Mouse (Mus musculus) small intestine, adult 2 months (tissue): ENCODE measurements around the gene Prg4. TPM values are rescaled to one million over a fixed set of nuclear protein-coding genes. Genes with fewer than 3 reads are reported as not detected.

Experiments
- H3K27ac ChIP-seq: fragments of 200-500 bp; 2 replicates; pipeline ENCODE4 v1.5.1; 2012; ENCODE audit warnings: low read depth, low read length, control low read depth, inconsistent platforms; ENCODE audit not compliant: insufficient read depth
- H3K27me3 ChIP-seq: fragments of 200-500 bp; 2 replicates; pipeline ENCODE4 v1.6.1; 2012; ENCODE audit warnings: mild to moderate bottlenecking, moderate library complexity, low read length, inconsistent platforms; ENCODE audit not compliant: control insufficient read depth, insufficient read depth
- H3K36me3 ChIP-seq: fragments of 200-500 bp; 2 replicates; pipeline ENCODE4 v1.6.1; 2012; ENCODE audit warnings: mild to moderate bottlenecking, low read length, control low read depth, inconsistent platforms; ENCODE audit not compliant: control insufficient read depth, insufficient read depth
- H3K4me1 ChIP-seq: fragments of 200-500 bp; 2 replicates; pipeline ENCODE4 v1.6.1; 2012; ENCODE audit warnings: low read length, inconsistent platforms, mixed read lengths; ENCODE audit not compliant: control insufficient read depth, insufficient read depth, insufficient read length
- H3K4me3 ChIP-seq: fragments of 200-500 bp; 2 replicates; pipeline ENCODE4 v1.5.1; 2012; ENCODE audit warnings: low read depth, mild to moderate bottlenecking, control low read depth, inconsistent platforms, low read length, moderate library complexity
- CTCF ChIP-seq: fragments of 200-500 bp; IDR thresholded peaks from 2 replicates; pipeline ENCODE4 v1.5.1; 2012; ENCODE audit warnings: low read depth, mild to moderate bottlenecking, control low read depth, inconsistent platforms, low read length, moderate library complexity, mixed read lengths; ENCODE audit not compliant: insufficient replicate concordance, insufficient read length; ENCODE audit errors: extremely low read depth
- POLR2A ChIP-seq: fragments of 200-500 bp; IDR thresholded peaks from 2 replicates; pipeline ENCODE4 v1.6.1; 2012; ENCODE audit warnings: low read depth, mild to moderate bottlenecking, control low read depth, inconsistent platforms, low read length, moderate library complexity
- WGBS: fragments of 180-500 bp; shearing (Covaris S2); methylation state at CpG from one replicate; pipeline ENCODE4 v1.1.7; 2018; 5-methylcytosine and 5-hydroxymethylcytosine counted together
- polyA plus RNA-seq: library from polyadenylated mRNA; depleted of rRNA; stranded (reverse); fragments of >200 nt; gene quantifications from 2 replicates; pipeline ENCODE4 v1.2.3, GENCODE M21; 2012; rRNA removed

Prg4 gene
- polyA plus RNA-seq, 1 experiment, result not detected

GRCm38 (mm10) chr1:150409996-150410395 lies 56.0 kb downstream of the Prg4 start:
- TF ChIP-seq CTCF (no peak), POLR2A (no peak)
- no peak overlapping the region for H3K27ac ChIP-seq
- H3K36me3 ChIP-seq, result peaks cover 60% of the 10 kb centered on the region
- H3K4me1 ChIP-seq, result no peaks in the 10 kb centered on the region
- 93% methylated on average over 6 of the region's 6 CpGs for WGBS
- no peak overlapping the region for H3K4me3 ChIP-seq
- H3K27me3 ChIP-seq, result no peaks in the 10 kb centered on the region

DNA sequence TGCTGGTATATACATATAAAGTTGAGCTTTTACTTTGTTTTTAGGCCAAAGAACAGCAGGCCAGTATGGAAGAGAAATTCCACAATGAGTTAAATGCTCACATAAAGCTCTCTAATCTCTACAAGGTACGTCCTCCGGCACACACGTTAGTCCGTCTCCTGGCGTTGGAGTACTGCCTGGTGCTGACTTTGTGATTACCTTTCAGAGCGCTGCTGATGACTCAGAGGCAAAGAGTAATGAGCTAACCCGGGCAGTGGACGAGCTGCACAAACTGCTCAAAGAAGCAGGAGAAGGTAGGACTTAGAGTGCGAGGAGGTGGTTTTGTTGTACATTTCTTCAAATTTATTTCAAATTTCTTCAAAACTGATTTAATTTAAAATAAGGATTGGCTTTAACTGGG lies 58.7 kb downstream of the Prg4 start:
- Histone ChIP-seq H3K4me1 (no peaks in the 10 kb centered on the region), H3K27me3 (no peaks in the 10 kb centered on the region), H3K36me3 (peaks cover 58% of the 10 kb centered on the region), H3K27ac (no peak overlapping the region), H3K4me3 (no peak overlapping the region)
- 81% methylated on average over 9 of the region's 9 CpGs for WGBS
- TF ChIP-seq CTCF (no peak), POLR2A (no peak)

- H3K4me1 ChIP-seq, result no peaks in the 10 kb centered on the region
- 51% methylated on average over 3 of the region's 3 CpGs for WGBS
Observed at GRCm38 (mm10) chr1:150404555-150404954, 61.4 kb downstream of the Prg4 start.

DNA sequence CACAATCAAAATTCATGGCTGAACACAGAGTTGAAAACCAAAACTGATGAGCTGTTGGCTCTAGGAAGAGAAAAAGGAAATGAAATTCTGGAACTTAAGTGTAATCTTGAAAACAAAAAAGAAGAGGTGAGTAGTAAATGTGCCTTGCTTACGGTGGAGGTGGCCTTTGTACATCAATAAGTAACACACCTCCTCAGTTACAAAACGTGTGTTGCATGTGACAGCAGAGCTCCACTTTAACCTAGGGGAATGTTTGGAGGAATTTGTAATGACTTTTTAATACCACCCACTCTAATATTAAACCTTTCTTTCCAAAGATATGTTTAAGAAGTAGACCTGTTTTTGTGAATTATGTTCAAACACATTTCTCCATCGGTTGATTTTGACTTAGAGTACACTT lies 62.1 kb downstream of the Prg4 start:
- Histone ChIP-seq H3K4me1 (no peaks in the 10 kb centered on the region), H3K27me3 (no peaks in the 10 kb centered on the region), H3K4me3 (no peak overlapping the region), H3K36me3 (peaks cover 42% of the 10 kb centered on the region), H3K27ac (no peak overlapping the region)
- WGBS, result 77% methylated on average over 3 of the region's 3 CpGs
- TF ChIP-seq CTCF (no peak), POLR2A (no peak)

More at GRCm38 (mm10) chr1:150404555-150404954, 61.4 kb downstream of the Prg4 start:
- peaks cover 46% of the 10 kb centered on the region for H3K36me3 ChIP-seq
- TF ChIP-seq CTCF, result no peak
- TF ChIP-seq POLR2A, result no peak
- no peak overlapping the region for H3K27ac ChIP-seq
- no peak overlapping the region for H3K4me3 ChIP-seq
- H3K27me3 ChIP-seq, result no peaks in the 10 kb centered on the region

Other genes with a start within 250 kb of the Prg4 start
- not detected in 2 replicates for gene Pdc, start 146.7 kb downstream of the Prg4 start, polyA plus RNA-seq
- 14.6 and 29.9 TPM in 2 replicates for gene Tpr, start 73.3 kb downstream of the Prg4 start, polyA plus RNA-seq
- gene Odr4, start 73.1 kb downstream of the Prg4 start, polyA plus RNA-seq, result 0.83 and 1.5 TPM in 2 replicates